Mouse (Mus musculus) forebrain, embryonic 10.5 days (tissue): ENCODE measurements around the gene C330007P06Rik. TPM values are rescaled to one million over a fixed set of nuclear protein-coding genes. Genes with fewer than 3 reads are reported as not detected.

Experiments
- polyA plus RNA-seq: library from polyadenylated mRNA; unstranded; fragments of >200 nt; fragmentation: Nextera tagmentation; extraction: Ambion mirVana; gene quantifications from 2 replicates; pipeline ENCODE4 v1.2.1, GENCODE M21; 2016

Gene C330007P06Rik
- polyA plus RNA-seq, 1 experiment from 2014 or later = 32.7 TPM

Other genes with a start within 250 kb of the C330007P06Rik start
- 2.6 and 3.0 TPM in 2 replicates for gene Akap17b, start 228.7 kb downstream of the C330007P06Rik start, polyA plus RNA-seq
- 1.1 and 1.8 TPM in 2 replicates for gene Slc25a43, start 130.5 kb downstream of the C330007P06Rik start, polyA plus RNA-seq
- gene Slc25a5, start 78.5 kb downstream of the C330007P06Rik start, polyA plus RNA-seq = 867 and 903 TPM in 2 replicates
- gene Ube2a, start 211 bp downstream of the C330007P06Rik start, polyA plus RNA-seq = 126 and 131 TPM in 2 replicates
- gene Nkrf, start 28.8 kb upstream of the C330007P06Rik start, polyA plus RNA-seq = 2.4 and 2.6 TPM in 2 replicates
- gene Sept6, start 117.7 kb upstream of the C330007P06Rik start, polyA plus RNA-seq = 33.6 and 34.5 TPM in 2 replicates
- not detected in 2 replicates for gene Sowahd, start 174.7 kb upstream of the C330007P06Rik start, polyA plus RNA-seq
- gene Rpl39, start 211.3 kb upstream of the C330007P06Rik start, polyA plus RNA-seq = 489 and 493 TPM in 2 replicates
- gene Upf3b, start 236.2 kb upstream of the C330007P06Rik start, polyA plus RNA-seq = 23.7 and 23.9 TPM in 2 replicates